Mouse (Mus musculus) limb, embryonic 13.5 days (tissue): ENCODE measurements around the gene Btbd16. TPM values are rescaled to one million over a fixed set of nuclear protein-coding genes. Genes with fewer than 3 reads are reported as not detected.

Experiments used
- ATAC-seq: fragments of 200-750 bp; cut with Nextera tagmentation; 2 replicates; pipeline ENCODE4 v1.8.0; 2017; ENCODE audit warnings: low read depth, moderate number of reproducible peaks, moderate TSS enrichment; ENCODE audit not compliant: low FRiP score
- H3K27ac ChIP-seq: fragments of 300-500 bp; sonication (generic); 2 replicates; pipeline ENCODE4 v1.5.1; 2015; ENCODE audit warnings: inconsistent platforms, mild to moderate bottlenecking, moderate library complexity
- H3K27me3 ChIP-seq: fragments of 300-500 bp; sonication (generic); 2 replicates; pipeline ENCODE4 v1.6.1; 2015; ENCODE audit warnings: mild to moderate bottlenecking, inconsistent platforms
- H3K36me3 ChIP-seq: fragments of 300-500 bp; sonication (generic); 2 replicates; pipeline ENCODE4 v1.6.1; 2015; ENCODE audit warnings: inconsistent platforms, mild to moderate bottlenecking, moderate library complexity
- H3K4me1 ChIP-seq: fragments of 300-500 bp; sonication (generic); 2 replicates; pipeline ENCODE4 v1.6.1; 2015; ENCODE audit warnings: inconsistent platforms
- H3K4me2 ChIP-seq: fragments of 300-500 bp; sonication (generic); replicated peaks from 2 replicates; pipeline ENCODE4 v1.6.1; 2015; ENCODE audit warnings: inconsistent platforms, mild to moderate bottlenecking, moderate library complexity
- H3K4me3 ChIP-seq: fragments of 300-500 bp; sonication (generic); 2 replicates; pipeline ENCODE4 v1.5.1; 2015; ENCODE audit warnings: moderate library complexity, mild to moderate bottlenecking, inconsistent platforms
- H3K9ac ChIP-seq: fragments of 300-500 bp; sonication (generic); 2 replicates; pipeline ENCODE4 v1.6.1; 2015; ENCODE audit warnings: mild to moderate bottlenecking, inconsistent platforms
- H3K9me3 ChIP-seq: fragments of 300-500 bp; sonication (generic); 2 replicates; pipeline ENCODE4 v1.6.1; 2016; ENCODE audit warnings: inconsistent platforms
- WGBS: fragments of 180-500 bp; shearing (Covaris S2); methylation state at CpG from one replicate; pipeline ENCODE4 v1.1.7; 2015; 5-methylcytosine and 5-hydroxymethylcytosine counted together
- polyA plus RNA-seq: library from polyadenylated mRNA; unstranded; fragments of >200 nt; fragmentation: Nextera tagmentation; extraction: Ambion mirVana; gene quantifications from 2 replicates; pipeline ENCODE4 v1.2.1, GENCODE M21; 2015

The Btbd16 gene
- polyA plus RNA-seq, 1 experiment from 2014 or later: 0.22 TPM

DNA sequence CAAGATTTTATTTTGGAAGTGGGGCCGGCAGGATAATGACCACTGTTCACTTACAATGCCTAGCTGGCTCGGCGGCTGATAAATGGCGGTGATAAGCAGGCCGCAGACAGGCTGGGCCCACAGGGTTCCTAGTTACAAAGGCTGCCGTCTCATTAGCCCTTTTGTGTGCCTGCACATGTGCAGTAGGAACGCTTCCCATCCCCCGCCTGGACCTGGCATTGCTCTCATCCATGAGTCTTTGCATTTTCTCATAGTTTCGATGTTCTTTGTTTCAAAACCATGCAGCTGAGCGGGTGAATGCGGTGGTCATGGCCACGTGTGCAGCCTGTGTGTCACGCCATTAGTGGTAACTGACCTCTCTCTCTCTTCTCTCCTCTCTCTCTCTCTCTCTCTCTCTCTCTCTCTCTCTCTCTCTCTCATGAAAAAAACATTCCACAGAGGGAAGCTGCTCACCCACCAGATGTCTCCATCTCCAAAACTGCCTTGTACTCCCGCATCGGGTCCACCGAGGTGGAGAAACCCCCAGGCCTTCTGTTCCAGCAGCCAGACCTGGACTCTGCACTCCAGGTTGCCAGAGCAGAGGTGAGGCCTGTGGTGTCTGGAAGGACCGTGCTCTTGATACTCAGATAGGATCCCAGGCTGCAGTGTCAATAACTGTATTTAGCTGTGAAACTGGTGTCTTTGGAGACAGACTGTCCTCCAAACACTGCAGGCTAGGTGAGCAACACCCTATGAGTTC is 22.9 kb upstream of the Btbd16 start:
- no peak overlapping the region for H3K9ac ChIP-seq
- H3K4me3 ChIP-seq: no peak overlapping the region
- no peak overlapping the region for H3K4me2 ChIP-seq
- no peaks in the 10 kb centered on the region for H3K9me3 ChIP-seq
- H3K36me3 ChIP-seq: peaks cover 91% of the 10 kb centered on the region
- 62% methylated on average over 17 of the region's 17 CpGs for WGBS
- H3K4me1 ChIP-seq: no peaks in the 10 kb centered on the region
- H3K27ac ChIP-seq: no peak overlapping the region
- no peak for ATAC-seq
- H3K27me3 ChIP-seq: no peaks in the 10 kb centered on the region

DNA sequence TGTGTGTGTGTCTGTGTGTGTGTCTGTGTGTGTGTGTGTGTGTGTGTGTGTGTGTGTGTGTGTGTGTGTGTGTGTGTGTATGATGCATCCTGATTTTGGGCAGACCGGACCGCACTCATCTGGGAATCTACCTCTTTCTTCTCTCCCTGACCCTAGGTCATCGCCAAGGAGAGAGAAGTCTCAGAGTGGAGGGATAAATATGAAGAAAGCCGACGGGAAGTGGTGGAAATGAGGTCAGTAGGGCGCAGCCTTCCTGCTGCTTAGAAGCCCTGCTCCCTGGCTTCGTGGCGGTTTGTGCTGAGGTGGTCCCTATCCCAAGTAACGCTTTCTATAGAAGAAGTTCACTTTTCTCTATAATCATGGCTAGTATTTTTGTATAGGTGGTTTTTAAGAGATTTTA is 22.2 kb upstream of the Btbd16 start:
- peaks cover 90% of the 10 kb centered on the region for H3K36me3 ChIP-seq
- no peak overlapping the region for H3K4me2 ChIP-seq
- H3K27me3 ChIP-seq: no peaks in the 10 kb centered on the region
- H3K27ac ChIP-seq: no peak overlapping the region
- no peaks in the 10 kb centered on the region for H3K4me1 ChIP-seq
- WGBS: 72% methylated on average over 9 of the region's 9 CpGs
- no peaks in the 10 kb centered on the region for H3K9me3 ChIP-seq
- no peak for ATAC-seq
- H3K4me3 ChIP-seq: no peak overlapping the region
- H3K9ac ChIP-seq: no peak overlapping the region

DNA sequence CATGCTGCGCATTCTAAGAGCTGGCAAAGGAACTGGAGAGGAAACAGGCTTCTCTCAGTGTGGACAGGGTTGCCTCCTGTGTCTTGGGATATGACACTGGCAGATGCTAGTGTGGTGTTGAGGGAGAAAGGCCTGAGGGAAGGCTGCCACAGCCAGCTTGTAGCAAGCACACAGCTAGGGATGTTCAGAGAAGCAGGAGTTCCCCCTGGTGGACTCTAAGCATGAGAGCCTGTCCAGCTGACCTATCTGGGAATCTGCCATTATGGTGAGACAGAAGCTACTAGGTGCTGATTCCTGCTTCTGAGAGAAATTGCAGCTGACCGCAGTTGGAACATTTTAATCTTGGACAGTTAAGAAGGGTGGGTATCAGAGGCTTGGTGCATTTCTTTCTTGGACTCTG is 19.1 kb upstream of the Btbd16 start:
- no peaks in the 10 kb centered on the region for H3K9me3 ChIP-seq
- no peak overlapping the region for H3K9ac ChIP-seq
- H3K27ac ChIP-seq: no peak overlapping the region
- no peak overlapping the region for H3K4me2 ChIP-seq
- H3K4me3 ChIP-seq: no peak overlapping the region
- H3K27me3 ChIP-seq: no peaks in the 10 kb centered on the region
- no peak for ATAC-seq
- WGBS: 97% methylated on average over 2 of the region's 2 CpGs
- no peaks in the 10 kb centered on the region for H3K4me1 ChIP-seq
- peaks cover 89% of the 10 kb centered on the region for H3K36me3 ChIP-seq

DNA sequence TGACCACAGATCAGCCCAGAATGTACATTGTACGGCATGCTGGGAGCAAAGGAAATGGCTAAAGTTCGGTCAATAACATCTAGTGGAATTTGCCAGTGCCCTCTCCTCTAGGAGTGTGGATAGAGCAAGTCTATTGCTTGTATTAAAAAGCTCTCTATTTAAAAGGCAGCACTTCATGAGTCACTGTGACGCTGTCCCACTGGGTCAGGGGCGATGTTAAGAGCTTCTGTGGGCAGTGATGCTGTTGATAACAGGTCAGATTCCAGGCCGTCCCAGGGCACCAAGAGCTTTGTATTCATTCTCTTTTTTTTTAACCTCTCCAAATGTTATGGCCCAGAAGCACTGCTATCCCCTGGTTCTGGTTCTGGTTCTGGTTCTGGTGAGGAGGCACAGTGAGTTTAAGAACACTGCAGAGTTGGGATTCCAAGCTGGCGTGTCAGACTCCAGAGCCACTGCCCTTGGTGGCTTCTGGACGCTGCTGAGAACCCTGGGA is 17.5 kb upstream of the Btbd16 start:
- Histone ChIP-seq H3K9me3 (no peaks in the 10 kb centered on the region), H3K27ac (no peak overlapping the region), H3K4me3 (no peak overlapping the region), H3K36me3 (peaks cover 90% of the 10 kb centered on the region), H3K4me2 (no peak overlapping the region), H3K9ac (no peak overlapping the region), H3K4me1 (no peaks in the 10 kb centered on the region), H3K27me3 (no peaks in the 10 kb centered on the region)
- no peak for ATAC-seq
- WGBS: 84% methylated on average over 7 of the region's 7 CpGs

DNA sequence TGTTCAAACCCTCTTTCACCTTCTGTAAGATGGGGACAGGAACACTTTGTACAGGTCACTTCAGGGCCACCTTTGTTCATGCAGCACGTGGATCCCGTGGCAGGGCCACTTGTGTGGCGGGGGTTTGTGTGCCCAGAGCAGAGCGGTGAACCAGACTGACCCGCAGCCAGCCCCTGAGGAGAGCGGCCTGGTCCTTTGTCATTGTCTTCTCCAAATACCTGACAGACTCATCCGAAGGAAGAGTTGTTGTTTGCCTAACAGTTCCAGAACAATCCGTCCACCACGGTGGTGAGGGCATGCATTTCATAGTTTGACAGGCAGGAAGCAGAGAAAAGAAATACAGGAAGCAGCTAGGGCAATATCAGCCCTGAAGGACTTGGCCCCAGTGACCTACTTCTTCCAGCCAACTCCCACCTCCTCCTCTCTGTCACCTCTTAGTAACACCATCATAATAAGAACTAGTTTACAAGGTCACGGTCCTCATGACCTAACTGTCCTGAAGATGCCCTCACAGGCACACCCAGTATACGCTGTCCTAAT is 16.5 kb upstream of the Btbd16 start:
- H3K9me3 ChIP-seq: no peaks in the 10 kb centered on the region
- H3K9ac ChIP-seq: no peak overlapping the region
- peaks cover 84% of the 10 kb centered on the region for H3K36me3 ChIP-seq
- H3K4me1 ChIP-seq: peaks cover 2% of the 10 kb centered on the region; the same call in 1 of the 2 replicates
- no peak overlapping the region for H3K27ac ChIP-seq
- no peak overlapping the region for H3K4me3 ChIP-seq
- ATAC-seq: no peak
- no peak overlapping the region for H3K4me2 ChIP-seq
- WGBS: 89% methylated on average over 11 of the region's 11 CpGs
- H3K27me3 ChIP-seq: no peaks in the 10 kb centered on the region

DNA sequence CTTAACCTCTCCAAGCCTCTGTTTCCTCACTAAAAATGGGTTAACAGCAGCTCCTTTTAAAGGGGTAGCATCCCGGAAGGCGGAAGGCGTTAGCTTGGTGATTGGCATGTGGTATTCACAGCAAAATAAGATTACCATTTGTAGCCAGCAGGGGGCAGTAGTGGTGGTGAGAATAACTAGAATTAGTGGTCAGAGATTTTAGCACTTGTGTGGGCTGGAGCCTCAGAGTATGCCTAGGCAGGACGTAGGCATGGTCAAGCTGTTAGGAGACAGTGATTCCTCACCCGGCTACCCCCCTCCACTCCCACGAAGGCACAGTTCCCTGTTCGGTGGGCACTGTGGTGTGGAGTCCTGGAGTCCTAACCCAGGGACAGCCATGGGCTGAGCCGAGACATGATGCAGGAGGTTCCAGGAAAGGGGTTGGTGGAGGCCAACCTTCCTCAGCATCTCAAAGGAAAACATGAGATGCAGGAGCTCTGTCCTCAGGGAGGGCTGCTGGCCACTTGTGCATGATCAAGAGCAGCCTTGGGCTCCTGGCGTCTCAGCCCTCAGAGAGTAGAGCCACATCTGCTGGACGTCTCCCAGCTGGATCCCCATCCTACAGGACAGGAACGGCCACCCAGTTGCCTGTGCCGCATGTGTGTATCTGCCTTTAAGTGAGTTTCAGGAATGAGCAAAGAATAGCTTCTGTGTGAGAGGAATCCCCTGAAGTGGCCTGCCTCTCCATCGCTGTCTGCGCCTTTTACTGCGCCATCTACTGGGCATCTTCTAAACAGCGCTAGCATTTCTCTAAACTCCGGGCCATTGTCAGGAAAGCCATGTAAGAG is 11.6 kb upstream of the Btbd16 start:
- WGBS: 42% methylated on average over 17 of the region's 17 CpGs
- Histone ChIP-seq H3K4me3 (no peak overlapping the region), H3K36me3 (peaks cover 74% of the 10 kb centered on the region), H3K4me1 (peaks cover 3% of the 10 kb centered on the region; the same call in 1 of the 2 replicates), H3K4me2 (no peak overlapping the region), H3K27ac (no peak overlapping the region), H3K27me3 (no peaks in the 10 kb centered on the region), H3K9me3 (no peaks in the 10 kb centered on the region), H3K9ac (no peak overlapping the region)
- ATAC-seq: peak; percentile 71

DNA sequence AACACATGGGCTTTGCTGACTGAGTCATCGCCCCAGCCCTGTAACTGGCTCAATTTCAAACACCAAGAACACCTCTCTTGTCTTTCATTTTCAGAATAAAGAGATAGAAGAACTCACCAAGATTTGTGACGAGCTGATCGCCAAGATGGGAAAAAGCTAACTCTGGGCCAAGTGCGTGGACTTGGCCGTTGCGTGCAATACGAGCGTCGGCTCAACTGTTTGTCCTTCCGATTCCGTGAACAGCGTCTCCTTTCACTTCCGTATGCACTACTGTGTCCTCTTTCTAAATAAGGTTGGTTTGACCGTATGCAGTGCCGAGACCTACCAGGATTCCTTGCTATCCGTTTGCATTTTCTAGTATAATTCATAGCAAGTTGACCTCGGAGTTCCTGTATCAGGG is 9.7 kb upstream of the Btbd16 start:
- peaks cover 3% of the 10 kb centered on the region; the same call in 1 of the 2 replicates for H3K4me1 ChIP-seq
- 95% methylated on average over 17 of the region's 17 CpGs for WGBS
- H3K9me3 ChIP-seq: no peaks in the 10 kb centered on the region
- no peak overlapping the region for H3K4me2 ChIP-seq
- no peaks in the 10 kb centered on the region for H3K27me3 ChIP-seq
- H3K9ac ChIP-seq: no peak overlapping the region
- peaks cover 59% of the 10 kb centered on the region for H3K36me3 ChIP-seq
- no peak overlapping the region for H3K4me3 ChIP-seq
- no peak for ATAC-seq
- no peak overlapping the region for H3K27ac ChIP-seq

DNA sequence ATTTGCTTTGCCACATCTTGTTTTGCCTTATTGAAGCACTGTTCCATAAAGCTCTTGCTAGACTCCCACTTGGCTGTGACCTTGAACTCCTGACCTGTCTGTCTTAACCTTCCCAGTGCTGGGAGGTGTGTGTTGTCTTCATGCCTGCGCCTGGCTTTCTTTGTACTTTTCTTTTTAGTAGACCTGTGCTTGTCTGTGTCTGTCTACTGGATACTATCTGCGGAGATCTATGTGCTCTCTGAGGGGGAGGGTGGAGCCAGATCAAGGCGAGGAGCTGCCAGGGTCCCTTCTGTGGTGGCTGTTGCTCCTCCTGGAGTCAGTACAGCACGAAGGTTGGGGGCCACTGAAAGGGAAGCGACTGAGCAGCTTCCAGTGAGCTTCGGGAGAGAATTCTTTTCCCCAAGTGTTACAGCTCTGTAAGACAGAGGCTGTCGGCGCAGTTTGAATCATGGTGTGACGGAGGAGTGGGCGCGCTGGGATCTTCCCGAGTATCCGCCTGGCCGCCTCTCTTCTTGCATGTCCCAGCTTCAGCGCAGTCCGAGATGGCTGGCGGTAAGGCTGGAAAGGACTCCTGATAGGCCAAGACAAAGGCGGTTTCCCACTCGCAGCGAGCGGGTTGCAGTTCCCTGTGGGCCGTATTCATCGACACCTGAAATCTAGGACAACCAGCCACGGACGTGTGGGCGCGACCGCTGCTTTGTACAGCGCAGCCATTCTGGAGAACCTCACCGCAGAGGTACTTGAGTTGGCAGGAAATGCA is 7.3 kb upstream of the Btbd16 start:
- Histone ChIP-seq H3K27me3 (no peaks in the 10 kb centered on the region), H3K27ac (no peak overlapping the region), H3K36me3 (peaks cover 35% of the 10 kb centered on the region), H3K4me2 (no peak overlapping the region), H3K4me3 (no peak overlapping the region), H3K9me3 (no peaks in the 10 kb centered on the region), H3K4me1 (peaks cover 3% of the 10 kb centered on the region; the same call in 1 of the 2 replicates), H3K9ac (no peak overlapping the region)
- WGBS: 83% methylated on average over 30 of the region's 30 CpGs
- ATAC-seq: no peak

DNA sequence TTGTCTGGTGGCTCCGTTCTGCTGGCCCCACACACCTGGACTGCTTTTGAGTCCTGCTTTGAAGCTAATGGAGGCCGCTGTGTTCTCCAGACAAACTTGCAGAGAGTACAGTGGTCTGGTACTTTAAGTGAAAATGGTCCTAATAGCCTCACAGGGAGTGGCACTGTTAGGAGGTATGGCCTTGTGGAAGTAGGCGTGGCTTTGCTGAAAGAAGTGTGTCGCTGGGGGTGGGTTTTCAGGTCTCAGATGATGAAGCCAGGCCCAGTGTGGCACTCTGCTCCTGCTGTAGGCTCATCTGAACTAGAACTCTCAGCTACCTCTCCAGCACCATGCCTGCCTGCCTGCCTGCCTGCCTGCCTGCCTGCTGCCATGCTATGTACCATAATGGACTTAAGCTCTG is 5.7 kb upstream of the Btbd16 start:
- WGBS: 83% methylated on average over 4 of the region's 4 CpGs

DNA sequence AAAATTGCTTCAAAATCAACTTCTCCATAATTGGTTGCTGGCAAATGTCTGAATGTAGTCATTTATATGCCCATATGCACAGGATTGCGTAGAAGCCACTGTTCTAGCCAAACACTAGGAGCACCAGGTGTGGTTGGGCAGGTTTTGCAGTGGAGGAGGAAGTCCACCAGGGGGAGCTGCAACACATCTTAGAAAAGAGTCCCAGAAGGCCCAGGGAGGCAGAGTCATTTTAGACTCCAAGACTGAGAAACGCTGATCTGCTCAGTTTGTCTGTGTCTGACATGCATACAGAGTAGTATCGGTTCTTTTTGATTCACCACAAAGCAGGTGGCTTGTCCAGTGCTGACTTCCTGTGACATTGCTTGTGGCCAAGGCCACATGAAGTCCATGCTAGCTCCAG is 3.2 kb upstream of the Btbd16 start:
- no peak overlapping the region for H3K4me3 ChIP-seq
- 33% methylated on average over 3 of the region's 3 CpGs for WGBS
- no peak overlapping the region for H3K27ac ChIP-seq
- no peak for ATAC-seq
- H3K27me3 ChIP-seq: no peaks in the 10 kb centered on the region
- H3K4me1 ChIP-seq: no peaks in the 10 kb centered on the region
- H3K9me3 ChIP-seq: no peaks in the 10 kb centered on the region
- H3K4me2 ChIP-seq: no peak overlapping the region
- H3K36me3 ChIP-seq: peaks cover 12% of the 10 kb centered on the region
- H3K9ac ChIP-seq: no peak overlapping the region

More for the DNA sequence above, 5.7 kb upstream of the Btbd16 start:
- Histone ChIP-seq H3K4me2 (no peak overlapping the region), H3K27ac (no peak overlapping the region), H3K4me3 (no peak overlapping the region), H3K9ac (no peak overlapping the region), H3K27me3 (no peaks in the 10 kb centered on the region), H3K9me3 (no peaks in the 10 kb centered on the region), H3K36me3 (peaks cover 33% of the 10 kb centered on the region), H3K4me1 (no peaks in the 10 kb centered on the region)
- no peak for ATAC-seq

DNA sequence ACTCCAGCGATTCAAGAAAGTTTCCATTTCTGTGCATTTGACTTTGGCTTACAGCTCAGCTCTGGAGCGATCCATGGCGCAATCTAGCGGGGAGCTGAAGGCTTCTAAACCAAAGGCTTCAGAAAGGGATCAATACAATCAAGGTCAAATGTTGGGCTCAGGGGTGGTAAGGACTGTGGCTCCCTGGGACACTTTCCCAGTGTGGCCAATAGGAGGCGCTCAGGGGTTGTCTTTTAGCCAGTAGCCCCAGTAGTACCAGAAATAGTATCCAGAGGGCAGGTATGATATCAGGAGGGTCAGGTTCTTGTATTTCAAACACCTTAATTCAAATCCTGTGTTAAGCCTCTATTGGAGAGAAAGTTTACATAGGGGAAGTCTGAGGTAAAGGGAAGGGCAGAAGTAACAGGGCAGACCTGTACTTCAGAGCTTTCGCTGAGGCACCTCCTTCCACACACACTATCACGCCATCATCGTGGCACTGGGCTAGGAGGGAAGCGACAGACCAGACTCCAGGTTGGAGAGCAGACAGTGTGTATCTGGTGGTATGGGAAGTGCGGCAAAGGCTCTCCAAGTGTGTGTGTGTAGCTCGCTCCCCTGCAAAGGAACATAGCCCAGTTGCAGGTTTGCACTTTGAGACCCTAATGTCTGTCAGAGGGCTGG is 568 bp upstream of the Btbd16 start:
- no peaks in the 10 kb centered on the region for H3K4me1 ChIP-seq
- no peak overlapping the region for H3K4me2 ChIP-seq
- H3K36me3 ChIP-seq: no peaks in the 10 kb centered on the region
- H3K27ac ChIP-seq: no peak overlapping the region
- H3K27me3 ChIP-seq: no peaks in the 10 kb centered on the region
- H3K9ac ChIP-seq: no peak overlapping the region
- WGBS: 70% methylated on average over 11 of the region's 11 CpGs
- no peaks in the 10 kb centered on the region for H3K9me3 ChIP-seq
- ATAC-seq: no peak
- H3K4me3 ChIP-seq: no peak overlapping the region
